Mouse (Mus musculus): ENCODE data around the gene Tecpr2.

Gene Tecpr2

GRCm38 (mm10) chr12:110949410-110949809, 60.3 kb downstream of the Tecpr2 start:
- no peak for DNase-seq

- no peak for DNase-seq
Measured at GRCm38 (mm10) chr12:110950151-110950550, 61.1 kb downstream of the Tecpr2 start.

- no peak for DNase-seq
Measured at GRCm38 (mm10) chr12:110951236-110951635, 62.2 kb downstream of the Tecpr2 start.

- no peak for DNase-seq
Measured at GRCm38 (mm10) chr12:110952628-110953385, 63.7 kb downstream of the Tecpr2 start.

- no peak for DNase-seq
Measured at GRCm38 (mm10) chr12:110953443-110953842, 64.4 kb downstream of the Tecpr2 start.

- DNase-seq = no peak
Measured at GRCm38 (mm10) chr12:110953900-110954299, 64.8 kb downstream of the Tecpr2 start.

GRCm38 (mm10) chr12:110954351-110954991, 65.4 kb downstream of the Tecpr2 start:
- no peak for DNase-seq

GRCm38 (mm10) chr12:110961973-110962372, 72.9 kb downstream of the Tecpr2 start:
- DNase-seq = no peak

- no peak for DNase-seq
Measured at GRCm38 (mm10) chr12:110965500-110965899, 76.4 kb downstream of the Tecpr2 start.

GRCm38 (mm10) chr12:110966079-110966478, 77.0 kb downstream of the Tecpr2 start:
- DNase-seq = no peak

GRCm38 (mm10) chr12:110967146-110967545, 78.1 kb downstream of the Tecpr2 start:
- DNase-seq = no peak

- DNase-seq = no peak
Measured at GRCm38 (mm10) chr12:110970408-110970807, 81.3 kb downstream of the Tecpr2 start.

- no peak for DNase-seq
Measured at GRCm38 (mm10) chr12:110971972-110972371, 82.9 kb downstream of the Tecpr2 start.

GRCm38 (mm10) chr12:110973829-110974228, 84.8 kb downstream of the Tecpr2 start:
- no peak for DNase-seq

GRCm38 (mm10) chr12:110974295-110974694, 85.2 kb downstream of the Tecpr2 start:
- no peak for DNase-seq

- DNase-seq = no peak
Measured at GRCm38 (mm10) chr12:110974726-110975125, 85.7 kb downstream of the Tecpr2 start.

GRCm38 (mm10) chr12:110975385-110975784, 86.3 kb downstream of the Tecpr2 start:
- no peak for DNase-seq

GRCm38 (mm10) chr12:110975838-110976468, 86.9 kb downstream of the Tecpr2 start:
- no peak for DNase-seq

- DNase-seq = no peak
Measured at GRCm38 (mm10) chr12:110976589-110977344, 87.7 kb downstream of the Tecpr2 start.

- no peak for DNase-seq
Measured at GRCm38 (mm10) chr12:110977345-110977733, 88.3 kb downstream of the Tecpr2 start.

GRCm38 (mm10) chr12:110977896-110978606, 89.0 kb downstream of the Tecpr2 start:
- DNase-seq = no peak

GRCm38 (mm10) chr12:110978607-110979406, 89.7 kb downstream of the Tecpr2 start, which contains the start of gene Ankrd9:
Gene Ankrd9, minus strand, starts transcription at chr12:110979040.
- peak; percentile 100 for DNase-seq

Measured in lung, postnatal 36 days (tissue).